Mouse (Mus musculus) heart, embryonic 12.5 days (tissue): ENCODE measurements around the gene Eloa. TPM values are rescaled to one million over a fixed set of nuclear protein-coding genes. Genes with fewer than 3 reads are reported as not detected.

Source experiments
- ATAC-seq: fragments of 200-750 bp; cut with Nextera tagmentation; 2 replicates; pipeline ENCODE4 v1.8.0; 2017; ENCODE audit warnings: moderate TSS enrichment, moderate library complexity; ENCODE audit not compliant: insufficient number of reproducible peaks, low FRiP score
- H3K27ac ChIP-seq: fragments of 300-500 bp; sonication (generic); 2 replicates; pipeline ENCODE4 v1.5.1; 2016; ENCODE audit warnings: mild to moderate bottlenecking, moderate library complexity; ENCODE audit not compliant: poor library complexity, severe bottlenecking
- H3K27me3 ChIP-seq: fragments of 300-500 bp; sonication (generic); replicated peaks from 2 replicates; pipeline ENCODE4 v1.6.1; 2016; ENCODE audit warnings: mild to moderate bottlenecking, moderate library complexity
- H3K36me3 ChIP-seq: fragments of 300-500 bp; sonication (generic); 2 replicates; pipeline ENCODE4 v1.6.1; 2016; ENCODE audit warnings: mild to moderate bottlenecking, moderate library complexity
- H3K4me1 ChIP-seq: fragments of 300-500 bp; sonication (generic); replicated peaks from 2 replicates; pipeline ENCODE4 v1.6.1; 2016; ENCODE audit warnings: mild to moderate bottlenecking
- H3K4me2 ChIP-seq: fragments of 300-500 bp; sonication (generic); 2 replicates; pipeline ENCODE4 v1.6.1; 2016; ENCODE audit warnings: mild to moderate bottlenecking, moderate library complexity
- H3K4me3 ChIP-seq: fragments of 300-500 bp; sonication (generic); 2 replicates; pipeline ENCODE4 v1.5.1; 2016; ENCODE audit warnings: mild to moderate bottlenecking
- H3K9ac ChIP-seq: fragments of 300-500 bp; sonication (generic); 2 replicates; pipeline ENCODE4 v1.6.1; 2016; ENCODE audit warnings: mild to moderate bottlenecking, moderate library complexity
- H3K9me3 ChIP-seq: fragments of 300-500 bp; sonication (generic); replicated peaks from 2 replicates; pipeline ENCODE4 v1.6.1; 2016; ENCODE audit warnings: mild to moderate bottlenecking, moderate library complexity
- WGBS: fragments of 180-500 bp; shearing (Covaris S2); methylation state at CpG from one replicate; pipeline ENCODE4 v1.1.7; 2016; 5-methylcytosine and 5-hydroxymethylcytosine counted together
- polyA plus RNA-seq: library from polyadenylated mRNA; unstranded; fragments of >200 nt; fragmentation: Nextera tagmentation; extraction: Ambion mirVana; gene quantifications from 2 replicates; pipeline ENCODE4 v1.2.1, GENCODE M21; 2016

Gene Eloa
- polyA plus RNA-seq, 1 experiment from 2014 or later: 35.3 TPM

GRCm38 (mm10) chr4:135966283-135966682 lies 55.3 kb downstream of the Eloa start:
- Histone ChIP-seq H3K4me2 (no peak overlapping the region), H3K27ac (no peak overlapping the region), H3K9ac (no peak overlapping the region), H3K36me3 (peaks cover 59% of the 10 kb centered on the region), H3K9me3 (no peaks in the 10 kb centered on the region), H3K4me3 (no peak overlapping the region), H3K4me1 (peaks cover 24% of the 10 kb centered on the region), H3K27me3 (no peaks in the 10 kb centered on the region)
- WGBS: 91% methylated on average over 16 of the region's 16 CpGs
- no peak for ATAC-seq

DNA sequence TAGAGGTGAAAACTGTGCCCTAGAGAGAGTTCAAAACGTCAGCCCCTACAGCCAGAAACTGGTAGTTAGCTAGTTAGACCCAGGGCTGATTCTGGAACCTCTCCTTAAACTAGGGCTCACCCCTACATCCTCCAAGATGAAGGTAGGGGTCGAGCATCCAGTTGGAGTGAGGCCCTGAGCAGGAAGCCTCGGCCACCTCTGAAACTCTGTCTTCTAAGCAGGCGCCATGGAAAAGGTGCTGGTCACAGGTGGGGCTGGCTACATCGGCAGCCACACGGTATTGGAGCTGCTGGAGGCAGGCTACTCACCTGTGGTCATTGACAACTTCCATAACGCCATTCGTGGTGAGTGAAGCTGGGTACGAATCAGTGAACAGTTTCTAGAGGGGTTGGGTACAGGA lies 56.5 kb downstream of the Eloa start:
- Histone ChIP-seq H3K27ac (no peak overlapping the region), H3K9me3 (no peaks in the 10 kb centered on the region), H3K36me3 (peaks cover 55% of the 10 kb centered on the region), H3K9ac (no peak overlapping the region), H3K27me3 (no peaks in the 10 kb centered on the region), H3K4me3 (no peak overlapping the region), H3K4me1 (peaks cover 21% of the 10 kb centered on the region), H3K4me2 (peak overlapping the region; percentile 97; the same call in 1 of the 2 replicates)
- 79% methylated on average over 9 of the region's 9 CpGs for WGBS
- no peak for ATAC-seq

GRCm38 (mm10) chr4:135964426-135964825 lies 57.1 kb downstream of the Eloa start:
- H3K36me3 ChIP-seq: peaks cover 55% of the 10 kb centered on the region
- ATAC-seq: no peak; the same call in 1 of the 2 replicates

GRCm38 (mm10) chr4:135963457-135964193 lies 57.9 kb downstream of the Eloa start, which contains the start of gene Gale:
Gene Gale (plus strand): TSS chr4:135963727.
- Histone ChIP-seq H3K27ac (peak within 1 kb of the TSS; percentile 92), H3K4me1 (peaks cover 19% of the 10 kb centered on the region), H3K4me3 (peak within 1 kb of the TSS; percentile 79), H3K9ac (peak within 1 kb of the TSS; percentile 82), H3K9me3 (no peaks in the 10 kb centered on the region), H3K36me3 (peaks cover 55% of the 10 kb centered on the region), H3K4me2 (peak within 1 kb of the TSS; percentile 97), H3K27me3 (no peaks in the 10 kb centered on the region)
- WGBS: under 1% methylated on average over 56 of the region's 56 CpGs
- ATAC-seq: peak; percentile 92

More at GRCm38 (mm10) chr4:135964426-135964825, 57.1 kb downstream of the Eloa start:
- Histone ChIP-seq H3K27me3 (no peaks in the 10 kb centered on the region), H3K9me3 (no peaks in the 10 kb centered on the region), H3K4me2 (peak overlapping the region; percentile 97), H3K4me3 (peak overlapping the region; percentile 79), H3K4me1 (peaks cover 21% of the 10 kb centered on the region), H3K27ac (peak overlapping the region; percentile 74; the same call in 1 of the 2 replicates), H3K9ac (peak overlapping the region; percentile 82)
- 5% methylated on average over 12 of the region's 12 CpGs for WGBS

- Histone ChIP-seq H3K4me1 (peaks cover 17% of the 10 kb centered on the region), H3K27ac (peak overlapping the region; percentile 92), H3K4me2 (peak overlapping the region; percentile 97), H3K4me3 (peak overlapping the region; percentile 79), H3K9me3 (no peaks in the 10 kb centered on the region), H3K36me3 (peaks cover 55% of the 10 kb centered on the region), H3K9ac (peak overlapping the region; percentile 81), H3K27me3 (no peaks in the 10 kb centered on the region)
- WGBS: 6% methylated on average over 15 of the region's 15 CpGs
- ATAC-seq: peak; percentile 27; the same call in 1 of the 2 replicates
Observed at GRCm38 (mm10) chr4:135962946-135963345, 58.6 kb downstream of the Eloa start.

DNA sequence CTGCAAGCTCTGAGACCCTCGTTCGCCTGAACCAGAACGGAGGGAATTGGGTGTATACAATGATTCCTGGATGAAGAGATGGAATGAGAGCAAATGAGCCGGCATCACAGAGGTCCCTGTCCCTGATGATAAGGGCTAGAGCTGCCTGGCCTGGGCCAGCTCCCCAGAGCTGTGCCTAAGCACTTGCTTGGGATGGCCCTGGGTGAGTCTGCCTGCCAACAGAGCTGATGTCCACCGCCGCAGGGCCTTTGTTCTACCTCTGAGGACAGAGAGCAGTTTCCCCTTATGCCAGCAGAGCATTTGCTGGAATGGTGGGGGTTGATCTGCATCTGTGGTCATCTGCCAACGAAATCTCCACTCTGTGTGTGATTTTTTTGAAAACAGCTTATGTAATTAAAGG lies 59.4 kb downstream of the Eloa start:
- Histone ChIP-seq H3K4me3 (no peak overlapping the region), H3K27ac (no peak overlapping the region), H3K4me2 (no peak overlapping the region), H3K27me3 (no peaks in the 10 kb centered on the region), H3K4me1 (peaks cover 17% of the 10 kb centered on the region), H3K9ac (no peak overlapping the region), H3K36me3 (peaks cover 53% of the 10 kb centered on the region), H3K9me3 (no peaks in the 10 kb centered on the region)
- ATAC-seq: no peak
- 82% methylated on average over 7 of the region's 7 CpGs for WGBS

GRCm38 (mm10) chr4:135961709-135962108 lies 59.9 kb downstream of the Eloa start:
- Histone ChIP-seq H3K9me3 (no peaks in the 10 kb centered on the region), H3K4me2 (no peak overlapping the region), H3K36me3 (peaks cover 50% of the 10 kb centered on the region), H3K4me1 (peaks cover 17% of the 10 kb centered on the region), H3K27ac (no peak overlapping the region), H3K9ac (no peak overlapping the region), H3K27me3 (no peaks in the 10 kb centered on the region), H3K4me3 (no peak overlapping the region)
- 87% methylated on average over 5 of the region's 5 CpGs for WGBS
- no peak for ATAC-seq

GRCm38 (mm10) chr4:135960717-135961116 lies 60.8 kb downstream of the Eloa start:
- no peak overlapping the region for H3K27ac ChIP-seq
- H3K9ac ChIP-seq: no peak overlapping the region
- H3K27me3 ChIP-seq: no peaks in the 10 kb centered on the region
- no peak overlapping the region for H3K4me2 ChIP-seq
- ATAC-seq: no peak
- H3K36me3 ChIP-seq: peaks cover 50% of the 10 kb centered on the region
- WGBS: 24% methylated on average over 5 of the region's 5 CpGs
- H3K4me3 ChIP-seq: no peak overlapping the region
- no peaks in the 10 kb centered on the region for H3K9me3 ChIP-seq
- H3K4me1 ChIP-seq: peaks cover 17% of the 10 kb centered on the region

DNA sequence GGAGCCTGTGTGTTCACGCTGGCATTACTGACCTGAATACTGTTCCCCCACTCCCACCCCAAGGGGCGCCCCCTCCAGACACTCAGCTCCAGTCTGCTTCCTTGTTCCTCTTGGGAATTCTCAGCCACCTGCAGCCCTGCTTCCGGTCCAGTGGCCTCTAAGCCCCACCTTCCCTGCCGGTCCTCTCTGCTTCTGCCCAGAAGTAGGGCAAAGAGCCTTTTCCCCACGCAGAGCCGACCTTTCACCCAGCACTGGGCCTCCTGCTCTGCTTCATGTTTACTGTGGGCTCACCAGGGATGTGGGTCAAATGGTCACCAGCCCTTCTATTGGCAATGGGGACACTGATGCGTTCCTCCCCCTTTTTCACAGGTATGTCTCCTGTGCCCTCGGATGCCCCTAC lies 63.2 kb downstream of the Eloa start:
- Histone ChIP-seq H3K27me3 (no peaks in the 10 kb centered on the region), H3K36me3 (peaks cover 64% of the 10 kb centered on the region), H3K4me2 (no peak overlapping the region), H3K9ac (no peak overlapping the region), H3K4me1 (peaks cover 3% of the 10 kb centered on the region; the same call in 1 of the 2 replicates), H3K9me3 (no peaks in the 10 kb centered on the region), H3K4me3 (no peak overlapping the region), H3K27ac (no peak overlapping the region)
- WGBS: 65% methylated on average over 8 of the region's 8 CpGs
- ATAC-seq: no peak

GRCm38 (mm10) chr4:135955886-135956285 lies 65.7 kb downstream of the Eloa start:
- Histone ChIP-seq H3K27me3 (no peaks in the 10 kb centered on the region), H3K27ac (no peak overlapping the region), H3K4me1 (no peaks in the 10 kb centered on the region), H3K9ac (no peak overlapping the region), H3K4me3 (no peak overlapping the region), H3K4me2 (no peak overlapping the region), H3K36me3 (peaks cover 77% of the 10 kb centered on the region), H3K9me3 (peaks cover 10% of the 10 kb centered on the region; the same call in 1 of the 2 replicates)
- 78% methylated on average over 9 of the region's 9 CpGs for WGBS
- ATAC-seq: no peak

DNA sequence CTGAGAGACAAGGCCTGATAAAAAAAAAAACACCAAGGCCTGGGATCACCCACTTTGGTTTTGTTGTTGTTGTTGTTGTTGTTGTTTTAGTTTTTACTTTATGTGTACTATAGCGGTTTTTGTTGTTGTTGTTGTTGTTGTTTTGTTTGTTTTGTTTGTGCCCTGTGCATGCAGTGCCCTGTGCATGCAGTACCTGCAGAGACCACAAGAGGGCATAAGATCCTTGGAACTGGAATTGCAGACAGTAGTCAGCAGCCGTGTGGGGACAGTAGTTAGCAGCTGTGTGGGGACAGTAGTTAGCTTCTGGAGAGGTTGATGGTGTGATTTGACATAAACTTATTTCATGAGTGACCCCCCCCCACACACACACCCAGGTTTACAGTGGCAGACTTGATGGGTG lies 67.3 kb downstream of the Eloa start:
- H3K36me3 ChIP-seq: peaks cover 70% of the 10 kb centered on the region
- ATAC-seq: no peak
- WGBS: 20% methylated on average over 2 of the region's 2 CpGs

More for the DNA sequence above, 67.3 kb downstream of the Eloa start:
- no peak overlapping the region for H3K27ac ChIP-seq
- no peak overlapping the region for H3K4me2 ChIP-seq
- no peaks in the 10 kb centered on the region for H3K27me3 ChIP-seq
- H3K4me3 ChIP-seq: no peak overlapping the region
- peaks cover 10% of the 10 kb centered on the region; the same call in 1 of the 2 replicates for H3K9me3 ChIP-seq
- no peak overlapping the region for H3K9ac ChIP-seq
- H3K4me1 ChIP-seq: peaks cover 12% of the 10 kb centered on the region
